Mouse (Mus musculus) left cerebral cortex, postnatal 25 days (tissue): ENCODE measurements around the gene Nrip1. TPM values are rescaled to one million over a fixed set of nuclear protein-coding genes. Genes with fewer than 3 reads are reported as not detected.

Source experiments
- DNase-seq, 2 experiments: peaks; one replicate each; pipeline ENCODE4 v3.0.0; 2022; ENCODE audit warnings: low spot score in 2 of 2, mixed read lengths in 1 of 2
- intact Hi-C: fragments of 180-260 bp; cut with DNase I; formaldehyde crosslinking; loops from one replicate; pipeline ENCODE4 v1.15.1; 2025
- total RNA-seq, 2 experiments: library from RNA; stranded (reverse); gene quantifications; 2 replicates each; pipeline ENCODE4 v1.2.3; 2021

The Nrip1 gene
- total RNA-seq, 2 experiments from 2014 or later: 49.7 to 60.8 TPM

- intact Hi-C loops: loop anchor here (2.0 to 10.0 kb wide), 8 partner anchors 59 to 606 kb away; partner anchors contain the start of gene Hspa13
- peak; percentile 87 to 88 for DNase-seq
Observed at GRCm38 (mm10) chr16:76372941-76373561, 576 bp downstream of the Nrip1 start.

DNA sequence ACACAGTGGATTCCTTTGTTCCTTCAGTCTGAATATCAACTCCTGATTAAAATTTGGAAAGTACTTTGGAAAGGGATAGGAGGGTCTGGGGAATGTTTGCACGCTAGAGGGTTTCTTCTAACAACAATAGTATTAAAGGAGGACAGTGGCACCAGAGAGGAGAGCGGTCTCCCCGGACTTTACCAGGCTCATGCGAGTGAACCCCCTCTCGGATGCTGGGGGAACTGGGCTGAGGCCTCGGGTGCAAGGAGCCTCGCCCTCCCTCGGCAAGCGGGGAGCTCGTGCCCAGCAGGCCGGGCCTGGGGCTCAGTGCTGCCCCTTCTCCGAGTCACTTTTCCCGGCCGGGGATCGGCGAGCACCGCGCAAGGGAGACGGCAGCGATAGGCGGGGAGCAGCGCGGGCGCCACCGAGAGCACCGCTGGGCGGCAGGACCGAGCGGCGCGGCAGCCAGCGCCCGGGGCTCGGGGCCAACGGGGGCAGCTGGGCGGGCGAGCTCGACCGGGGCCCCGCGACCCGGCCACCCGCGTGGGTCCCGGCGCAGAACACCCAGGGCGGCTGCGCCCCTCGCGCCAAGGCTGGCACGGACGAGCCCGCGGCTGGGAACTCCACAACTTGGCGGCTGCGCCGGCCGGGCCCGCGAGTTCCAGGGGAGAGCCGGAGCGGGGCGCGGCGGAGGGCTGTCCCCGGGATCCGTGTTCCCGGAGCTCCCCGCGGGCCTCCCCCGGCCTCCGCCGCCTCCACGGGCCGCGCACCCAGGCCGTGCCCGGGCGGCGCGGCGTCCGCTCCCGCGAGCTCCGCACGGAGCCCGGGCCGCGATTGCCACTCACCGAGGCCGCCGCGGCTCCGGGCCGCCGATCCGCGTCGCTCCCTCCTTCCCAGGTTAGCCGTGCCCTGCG lies 1.3 kb downstream of the Nrip1 start:
- peak; percentile 47 to 74 for DNase-seq
- intact Hi-C loops: loop anchor here (2.0 to 10.0 kb wide), 8 partner anchors 60 to 605 kb away; partner anchors contain the start of gene Hspa13

GRCm38 (mm10) chr16:76371614-76371917 lies 2.1 kb downstream of the Nrip1 start:
- DNase-seq: no peak

GRCm38 (mm10) chr16:76370716-76371613 lies 2.7 kb downstream of the Nrip1 start:
- intact Hi-C loops: loop anchor here (5.0 to 10.0 kb wide), 7 partner anchors 61 to 604 kb away; partner anchors contain the start of gene Hspa13
- DNase-seq: no peak

More at GRCm38 (mm10) chr16:76371614-76371917, 2.1 kb downstream of the Nrip1 start:
- intact Hi-C loops: loop anchor here (5.0 to 10.0 kb wide), 7 partner anchors 61 to 604 kb away; partner anchors contain the start of gene Hspa13

GRCm38 (mm10) chr16:76370041-76370715 lies 3.4 kb downstream of the Nrip1 start:
- intact Hi-C loops: loop anchor here (5.0 to 10.0 kb wide), 7 partner anchors 62 to 603 kb away; partner anchors contain the start of gene Hspa13

GRCm38 (mm10) chr16:76369236-76369635 lies 4.4 kb downstream of the Nrip1 start:
- DNase-seq: no peak

More at GRCm38 (mm10) chr16:76370041-76370715, 3.4 kb downstream of the Nrip1 start:
- peak in 1 of 2 experiments; percentile 47 for DNase-seq

GRCm38 (mm10) chr16:76367261-76367908 lies 6.2 kb downstream of the Nrip1 start:
- DNase-seq: no peak
- intact Hi-C loops: no loop called here

More at GRCm38 (mm10) chr16:76369236-76369635, 4.4 kb downstream of the Nrip1 start:
- intact Hi-C loops: no loop called here

GRCm38 (mm10) chr16:76365790-76366406 lies 7.7 kb downstream of the Nrip1 start:
- intact Hi-C loops: no loop called here
- DNase-seq: no peak

GRCm38 (mm10) chr16:76365237-76365636 lies 8.4 kb downstream of the Nrip1 start:
- intact Hi-C loops: no loop called here
- DNase-seq: no peak

DNA sequence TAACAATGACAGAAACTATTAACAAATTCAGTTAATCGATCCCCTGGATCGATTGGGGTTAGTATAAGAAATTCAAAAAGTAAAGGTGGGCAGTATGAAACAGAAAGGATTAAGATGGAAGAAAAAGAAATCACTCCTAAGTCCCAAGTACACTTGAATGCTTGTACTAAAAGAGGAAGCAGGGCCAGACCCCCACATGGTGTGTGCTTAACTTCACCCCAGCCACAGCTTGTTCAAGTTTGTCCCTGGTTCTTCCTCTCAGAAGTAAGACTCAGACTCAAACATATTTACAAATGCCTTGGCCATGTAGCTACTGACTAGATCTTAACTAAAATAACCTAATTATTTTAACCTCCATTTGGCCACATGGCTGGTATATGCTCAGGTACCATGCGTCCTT lies 10.0 kb downstream of the Nrip1 start:
- no peak for DNase-seq
- intact Hi-C loops: no loop called here

DNA sequence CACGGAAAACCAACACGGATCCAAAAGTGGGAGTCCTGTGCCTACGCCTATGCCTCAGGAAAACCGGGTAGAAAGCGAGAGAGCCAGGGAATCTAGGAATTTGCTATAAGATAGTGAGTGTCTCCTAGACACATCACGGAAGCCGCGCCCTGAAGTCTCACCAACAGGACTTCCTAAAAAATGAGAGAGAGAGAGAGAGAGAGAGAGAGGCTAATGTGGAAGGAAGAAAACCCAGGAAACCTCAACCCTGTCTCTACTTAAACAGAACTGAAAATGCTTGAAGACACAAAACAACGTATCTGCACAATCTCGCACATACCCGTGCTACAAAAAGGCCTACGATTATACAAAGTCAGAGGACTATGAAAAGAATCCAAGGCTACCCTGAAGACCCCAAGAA lies 10.6 kb downstream of the Nrip1 start:
- DNase-seq: no peak
- intact Hi-C loops: no loop called here

GRCm38 (mm10) chr16:76360441-76360840 lies 13.2 kb downstream of the Nrip1 start:
- DNase-seq: no peak
- intact Hi-C loops: no loop called here

DNA sequence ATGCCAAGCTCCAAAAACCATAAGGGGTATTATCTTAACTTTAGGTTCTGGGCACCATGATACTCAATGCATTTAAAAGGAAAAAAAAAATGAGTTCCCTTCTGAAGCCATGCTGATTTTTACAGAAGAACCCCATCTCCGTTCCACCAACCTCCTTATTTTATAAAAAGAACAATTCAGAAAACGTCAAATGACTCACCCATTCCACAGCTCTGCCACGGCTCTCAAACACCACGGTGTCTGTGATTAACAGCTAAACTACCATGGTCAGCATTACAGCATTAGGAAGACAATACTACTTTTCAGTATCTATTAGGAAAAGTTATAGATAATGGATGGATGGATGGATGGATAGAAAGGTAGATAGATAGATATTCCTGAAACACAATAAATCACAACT lies 14.9 kb downstream of the Nrip1 start:
- DNase-seq: peak in 1 of 2 experiments; percentile 43
- intact Hi-C loops: no loop called here

- no peak for DNase-seq
- intact Hi-C loops: no loop called here
Observed at GRCm38 (mm10) chr16:76358128-76358748, 15.4 kb downstream of the Nrip1 start.

GRCm38 (mm10) chr16:76357155-76357554 lies 16.5 kb downstream of the Nrip1 start:
- DNase-seq: no peak
- intact Hi-C loops: no loop called here

GRCm38 (mm10) chr16:76355947-76356550 lies 17.6 kb downstream of the Nrip1 start:
- no peak for DNase-seq
- intact Hi-C loops: no loop called here

DNA sequence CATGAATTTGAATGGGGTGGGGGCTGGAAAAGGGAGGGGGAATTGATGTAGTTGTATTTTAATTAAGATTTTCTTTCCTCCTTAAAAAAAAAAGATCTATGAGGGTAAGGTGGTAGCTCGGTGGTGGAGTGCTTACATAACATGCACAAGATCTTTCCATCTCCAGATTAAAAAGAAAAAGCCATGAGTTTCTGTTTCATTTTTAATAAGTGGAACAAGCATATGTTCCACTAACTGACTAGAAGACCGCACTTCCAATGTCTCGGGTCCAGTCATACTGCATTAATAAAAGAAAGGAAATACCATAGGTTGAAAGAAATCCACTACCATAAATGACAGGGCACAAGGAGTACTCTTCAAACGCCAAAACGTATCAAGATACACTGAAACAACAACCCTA lies 18.4 kb downstream of the Nrip1 start:
- intact Hi-C loops: no loop called here

More for the DNA sequence above, 18.4 kb downstream of the Nrip1 start:
- DNase-seq: no peak
